ENCODE assay signal across 8 mouse cellular contexts in genomic region chr1:40266431-40267260, GRCm38 (mm10). TPM values are rescaled to one million over a fixed set of nuclear protein-coding genes. Genes with fewer than 3 reads are reported as not detected.
DNase-seq lines count a peak whose midpoint lies in the region; ATAC-seq and TF ChIP-seq lines count a peak whose summit lies in the region.

No protein-coding gene starts in this region.

- TF ChIP-seq EP300 in heart, postnatal 0 days (IDR thresholded peaks at IDR 0.05; ENCODE audit: low read depth) = no peak

- H3K36me3 ChIP-seq in G1E (replicated peaks) = no peaks in the 10 kb centered on the region
- no peaks in the 10 kb centered on the region for H3K36me3 ChIP-seq in forebrain, embryonic 13.5 days (ENCODE audit: poor library complexity, severe bottlenecking)
- no peaks in the 10 kb centered on the region for H3K36me3 ChIP-seq in heart, postnatal 0 days (replicated peaks; ENCODE audit: control insufficient read depth, insufficient read depth, low read length)
- no peaks in the 10 kb centered on the region for H3K36me3 ChIP-seq in liver, embryonic 16.5 days (ENCODE audit: control insufficient read depth, insufficient read depth)

- H3K4me1 ChIP-seq in G1E (ENCODE audit: insufficient read depth, low read depth, low read length) = peaks cover 4% of the 10 kb centered on the region; the same call in 1 of the 2 replicates
- peaks cover 12% of the 10 kb centered on the region for H3K4me1 ChIP-seq in forebrain, embryonic 13.5 days
- H3K4me1 ChIP-seq in heart, postnatal 0 days (ENCODE audit: control insufficient read depth, insufficient read depth) = peaks cover 16% of the 10 kb centered on the region
- peaks cover 6% of the 10 kb centered on the region for H3K4me1 ChIP-seq in liver, embryonic 16.5 days (ENCODE audit: control insufficient read depth, low read depth, low read length)

- no peaks in the 10 kb centered on the region for H3K9me3 ChIP-seq in G1E (replicated peaks)
- H3K9me3 ChIP-seq in forebrain, embryonic 13.5 days (replicated peaks) = no peaks in the 10 kb centered on the region
- no peaks in the 10 kb centered on the region for H3K9me3 ChIP-seq in heart, postnatal 0 days (replicated peaks; ENCODE audit: control insufficient read depth, low read length)
- no peaks in the 10 kb centered on the region for H3K9me3 ChIP-seq in liver, embryonic 16.5 days (replicated peaks; ENCODE audit: control insufficient read depth, low read length)

- peaks cover 58% of the 10 kb centered on the region for H3K27me3 ChIP-seq in G1E (ENCODE audit: insufficient read depth, low read length)
- H3K27me3 ChIP-seq in forebrain, embryonic 13.5 days = no peaks in the 10 kb centered on the region
- H3K27me3 ChIP-seq in heart, postnatal 0 days (ENCODE audit: control insufficient read depth, insufficient read depth, low read length) = no peaks in the 10 kb centered on the region
- H3K27me3 ChIP-seq in liver, embryonic 16.5 days (ENCODE audit: control insufficient read depth, insufficient read depth, low read depth, low read length) = peaks cover 8% of the 10 kb centered on the region

- H3K27ac ChIP-seq in forebrain, embryonic 13.5 days = no peak overlapping the region
- peak overlapping the region; percentile 67 for H3K27ac ChIP-seq in heart, postnatal 0 days (ENCODE audit: low read depth)
- peak overlapping the region; percentile 41 for H3K27ac ChIP-seq in liver, embryonic 16.5 days (ENCODE audit: low read length)

- DNase-seq in G1E (ENCODE audit: low spot score) = no peak
- peak; percentile 62 for DNase-seq in cerebellum, adult 11 months
- peak; percentile 71 for DNase-seq in heart, postnatal 0 days (ENCODE audit: low spot score)
- DNase-seq in kidney, postnatal 4 days = peak; percentile 91 to 94
- DNase-seq in ovary, adult 18-20 months (ENCODE audit: low spot score) = peak; percentile 77
- peak; percentile 6 to 21 for DNase-seq in thymus, postnatal 36 days

- H3K4me2 ChIP-seq in forebrain, embryonic 13.5 days = peak overlapping the region; percentile 85
- H3K4me2 ChIP-seq in heart, postnatal 0 days (ENCODE audit: low read depth, low read length) = peak overlapping the region; percentile 86
- peak overlapping the region; percentile 53 for H3K4me2 ChIP-seq in liver, embryonic 16.5 days (ENCODE audit: low read depth, low read length)

- no peak for TF ChIP-seq CTCF in G1E (IDR thresholded peaks at IDR 0.05; ENCODE audit: low read depth, low read length)
- TF ChIP-seq CTCF in heart, postnatal 0 days (IDR thresholded peaks at IDR 0.05; ENCODE audit: low read depth) = no peak

- WGBS in forebrain, embryonic 13.5 days = 3% methylated on average over 36 of the region's 36 CpGs
- under 1% methylated on average over 36 of the region's 36 CpGs for WGBS in heart, postnatal 0 days
- 4% methylated on average over 36 of the region's 36 CpGs for WGBS in liver, embryonic 16.5 days (ENCODE audit: insufficient replicate concordance)

- H3K4me3 ChIP-seq in G1E (ENCODE audit: low read depth, low read length) = peak overlapping the region; percentile 10; the same call in 1 of the 2 replicates
- peak overlapping the region; percentile 44 for H3K4me3 ChIP-seq in forebrain, embryonic 13.5 days
- H3K4me3 ChIP-seq in heart, postnatal 0 days (ENCODE audit: low read depth, low read length) = peak overlapping the region; percentile 64
- peak overlapping the region; percentile 61 for H3K4me3 ChIP-seq in liver, embryonic 16.5 days (ENCODE audit: low read depth, low read length)

- H3K9ac ChIP-seq in forebrain, embryonic 13.5 days = peak overlapping the region; percentile 65
- peak overlapping the region; percentile 67 for H3K9ac ChIP-seq in heart, postnatal 0 days (replicated peaks; ENCODE audit: low read depth, low read length)
- H3K9ac ChIP-seq in liver, embryonic 16.5 days (ENCODE audit: low read depth, low read length) = peak overlapping the region; percentile 60

- ATAC-seq in G1E (ENCODE audit: extremely low read depth, insufficient number of reproducible peaks, low FRiP score, poor library complexity, severe bottlenecking) = no peak
- ATAC-seq in forebrain, embryonic 13.5 days = peak; percentile 88
- ATAC-seq in heart, postnatal 0 days (ENCODE audit: insufficient read depth, low read depth) = peak; percentile 80
- ATAC-seq in liver, embryonic 16.5 days (ENCODE audit: low read depth) = peak; percentile 76

RNA-seq across cellular contexts. Expression of gene Il1r1, which starts 41.8 kb away (rescaled TPM):
- total RNA-seq in G1E (2014; fragmentation: Nextera tagmentation) = not detected in 2 replicates
- 0.12 and 0.22 TPM in 2 replicates for total RNA-seq in G1E (2017)
- polyA plus RNA-seq in G1E (2012) = not detected in 2 replicates
- 0.54 and 0.70 TPM in 2 replicates for polyA plus RNA-seq in forebrain, embryonic 13.5 days (2015; fragmentation: Nextera tagmentation; extraction: Ambion mirVana)
- 4.7 and 5.2 TPM in 2 replicates for total RNA-seq in heart, postnatal 0 days (2014; rRNA removed; ENCODE audit: low replicate concordance)
- 5.1 and 5.6 TPM in 2 replicates for polyA plus RNA-seq in heart, postnatal 0 days (2015; fragmentation: Nextera tagmentation; extraction: Ambion mirVana)
- 7.2 and 8.4 TPM in 2 replicates for polyA plus RNA-seq in liver, embryonic 16.5 days (2015; fragmentation: Nextera tagmentation; extraction: Ambion mirVana)

RNA-seq across cellular contexts. Expression of gene Il1rl2, which starts 57.8 kb away (rescaled TPM):
- total RNA-seq in G1E (2014; fragmentation: Nextera tagmentation) (0.83 and 1.2 TPM in 2 replicates), G1E (2017) (0.12 and 0.33 TPM in 2 replicates)
- 0.02 TPM in 1 of 2 replicates, not detected in the other for polyA plus RNA-seq in G1E (2012)
- polyA plus RNA-seq in forebrain, embryonic 13.5 days (2015; fragmentation: Nextera tagmentation; extraction: Ambion mirVana) = 0.65 and 0.85 TPM in 2 replicates
- 2.5 and 9.4 TPM in 2 replicates for total RNA-seq in heart, postnatal 0 days (2014; rRNA removed; ENCODE audit: low replicate concordance)
- 2.3 and 2.5 TPM in 2 replicates for polyA plus RNA-seq in heart, postnatal 0 days (2015; fragmentation: Nextera tagmentation; extraction: Ambion mirVana)
- 1.2 and 1.5 TPM in 2 replicates for polyA plus RNA-seq in liver, embryonic 16.5 days (2015; fragmentation: Nextera tagmentation; extraction: Ambion mirVana)

Comparison
In these comparisons a context has a peak if more than half of its experiments do, and no peak if none do; other contexts are left out.
1. H3K4me3 ChIP-seq: peak in every context shown above with its lines; median percentile 64 in heart, postnatal 0 days; 61 in liver, embryonic 16.5 days; 44 in forebrain, embryonic 13.5 days; 10 in G1E.